Mouse (Mus musculus) myocyte (in vitro differentiated cells): Measurements from ENCODE around the gene Pbx3. TPM values are rescaled to one million over a fixed set of nuclear protein-coding genes. Genes with fewer than 3 reads are reported as not detected.

ENCODE experiments used
- H3K27me3 ChIP-seq: one replicate; pipeline ENCODE4 v1.6.1; 2011; ENCODE audit not compliant: control insufficient read depth, insufficient read depth, insufficient read length
- H3K36me3 ChIP-seq: one replicate; pipeline ENCODE4 v1.6.1; 2011; ENCODE audit not compliant: control insufficient read depth, insufficient read depth
- H3K4me2 ChIP-seq: one replicate; pipeline ENCODE4 v1.6.1; 2011; ENCODE audit warnings: low read depth, control low read depth
- H3K4me3 ChIP-seq: one replicate; pipeline ENCODE4 v1.5.1; 2011; ENCODE audit warnings: mild to moderate bottlenecking, control low read depth, moderate library complexity
- H3K79me2 ChIP-seq: one replicate; pipeline ENCODE4 v1.6.1; 2011; ENCODE audit not compliant: control insufficient read depth, insufficient read depth
- H3ac ChIP-seq: one replicate; pipeline ENCODE4 v1.6.1; 2011; ENCODE audit not compliant: control insufficient read depth, insufficient read length
- CEBPB ChIP-seq: IDR thresholded peaks from 2 replicates; pipeline ENCODE4 v1.6.1; 2011; ENCODE audit warnings: mild to moderate bottlenecking, moderate library complexity; ENCODE audit not compliant: poor library complexity, insufficient read depth, severe bottlenecking
- E2F4 ChIP-seq: IDR thresholded peaks from one replicate; pipeline ENCODE4 v1.6.1; 2011; ENCODE audit warnings: mild to moderate bottlenecking, control low read depth, moderate library complexity; ENCODE audit not compliant: insufficient read depth
- MAX ChIP-seq: IDR thresholded peaks from one replicate; pipeline ENCODE4 v1.6.1; 2011; ENCODE audit warnings: low read depth, mild to moderate bottlenecking, control low read depth
- MYOD1 ChIP-seq, 3 experiments: IDR thresholded peaks; one replicate each; pipeline ENCODE4 v1.6.1; 2011; ENCODE audit warnings: control low read depth in 2 of 3, low read depth in 2 of 3, mild to moderate bottlenecking in 2 of 3, moderate library complexity in 1 of 3; ENCODE audit not compliant: insufficient read length in 2 of 3, control insufficient read depth in 1 of 3
- MYOG ChIP-seq, 3 experiments: IDR thresholded peaks; one replicate each; pipeline ENCODE4 v1.6.1; 2011; ENCODE audit warnings: control low read depth in 2 of 3, low read depth in 2 of 3, mild to moderate bottlenecking in 2 of 3; ENCODE audit not compliant: insufficient read length in 2 of 3, control insufficient read depth in 1 of 3, insufficient read depth in 1 of 3
- POLR2A ChIP-seq: IDR thresholded peaks from one replicate; pipeline ENCODE4 v1.6.1; 2011; ENCODE audit warnings: low read depth, mild to moderate bottlenecking, control low read depth, moderate library complexity; ENCODE audit not compliant: insufficient read length
- POLR2AphosphoS2 ChIP-seq: IDR thresholded peaks from one replicate; pipeline ENCODE4 v1.6.1; 2011; ENCODE audit warnings: low read depth, control low read depth; ENCODE audit not compliant: insufficient read length
- REST ChIP-seq: IDR thresholded peaks from one replicate; pipeline ENCODE4 v1.6.1; 2011; ENCODE audit warnings: mild to moderate bottlenecking, control low read depth, moderate library complexity; ENCODE audit not compliant: insufficient read depth, insufficient read length
- SRF ChIP-seq: IDR thresholded peaks from one replicate; pipeline ENCODE4 v1.6.1; 2011; ENCODE audit warnings: low read depth; ENCODE audit not compliant: control insufficient read depth, insufficient read length
- TCF12 ChIP-seq: IDR thresholded peaks from one replicate; pipeline ENCODE4 v1.6.1; 2011; ENCODE audit warnings: mild to moderate bottlenecking, control low read depth; ENCODE audit not compliant: poor library complexity, insufficient read depth, severe bottlenecking
- TCF3 ChIP-seq: IDR thresholded peaks from one replicate; pipeline ENCODE4 v1.6.1; 2011; ENCODE audit warnings: low read depth, control low read depth; ENCODE audit not compliant: insufficient read length
- USF1 ChIP-seq: IDR thresholded peaks from one replicate; pipeline ENCODE4 v1.6.1; 2011; ENCODE audit warnings: low read depth, mild to moderate bottlenecking, control low read depth, moderate library complexity
- polyA plus RNA-seq: library from polyadenylated mRNA; unstranded; fragments of >200 nt; fragmentation: generic; extraction: Trizol; gene quantifications from one replicate; pipeline ENCODE4 v1.2.1, GENCODE M21; 2012; ENCODE audit warnings: missing spikeins

Gene Pbx3
- polyA plus RNA-seq, 1 experiment = 6.1 TPM

DNA sequence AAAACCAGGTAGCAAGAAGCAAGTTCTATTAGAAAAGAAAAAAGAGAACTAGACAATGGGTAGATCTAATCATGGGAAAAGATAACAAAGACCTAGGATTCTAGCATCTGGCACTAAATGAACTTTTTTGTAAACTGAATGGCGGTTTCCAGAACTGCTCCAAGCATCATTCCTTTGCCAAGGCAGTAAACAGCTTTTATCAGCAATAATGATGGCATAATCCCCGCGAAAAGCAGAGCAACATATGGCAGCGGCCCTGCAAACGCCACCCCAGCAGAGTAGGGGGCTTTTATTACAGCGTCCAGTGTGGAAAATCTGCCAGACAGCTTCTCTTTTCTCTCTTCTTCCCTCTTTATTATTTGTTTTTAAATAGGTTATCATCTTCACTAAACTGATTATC lies 93.2 kb downstream of the Pbx3 start:
- H3ac ChIP-seq = no peak overlapping the region
- H3K27me3 ChIP-seq = no peaks in the 10 kb centered on the region
- H3K4me3 ChIP-seq = no peak overlapping the region
- no peaks in the 10 kb centered on the region for H3K36me3 ChIP-seq
- H3K4me2 ChIP-seq = no peak overlapping the region
- TF ChIP-seq MYOD1 (IDR thresholded peaks at IDR 0.05; ENCODE audit: control insufficient read depth in 1 of 3, insufficient read length in 2 of 3, low read depth in 2 of 3) (no peak), MAX (no peak), POLR2AphosphoS2 (no peak), E2F4 (no peak), TCF3 (no peak), CEBPB (no peak), USF1 (no peak), REST (no peak), MYOG (IDR thresholded peaks at IDR 0.05; ENCODE audit: control insufficient read depth in 1 of 3, insufficient read depth in 1 of 3, insufficient read length in 2 of 3, low read depth in 2 of 3) (no peak), SRF (no peak), POLR2A (no peak), TCF12 (no peak)
- no peaks in the 10 kb centered on the region for H3K79me2 ChIP-seq

DNA sequence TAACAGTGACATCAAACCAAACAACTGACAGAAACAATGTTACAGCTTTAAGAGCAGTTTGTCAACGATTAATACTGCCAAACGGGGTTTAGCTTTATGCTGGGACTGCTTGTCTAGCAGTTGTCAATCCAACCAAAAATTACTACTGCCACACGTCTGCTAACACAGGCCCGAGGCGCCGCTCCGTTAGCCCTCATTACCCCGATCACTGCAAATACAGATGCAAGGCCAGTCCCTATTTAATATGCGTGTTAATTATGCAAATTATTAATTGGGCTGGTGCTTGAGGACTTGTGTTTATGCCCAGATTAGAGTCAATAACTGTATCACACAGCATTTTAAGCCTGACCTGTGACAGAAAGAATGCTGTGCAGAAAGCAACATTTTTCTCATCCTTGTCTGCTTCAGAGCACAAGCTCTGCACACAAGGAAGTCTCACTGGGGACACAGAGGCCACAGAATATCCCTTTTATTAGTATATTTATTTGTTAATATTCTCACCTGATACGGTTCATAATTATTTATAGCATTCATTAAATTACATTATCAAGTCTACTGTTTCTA lies 97.2 kb downstream of the Pbx3 start:
- no peak overlapping the region for H3K4me2 ChIP-seq
- no peaks in the 10 kb centered on the region for H3K27me3 ChIP-seq
- H3ac ChIP-seq = no peak overlapping the region
- H3K4me3 ChIP-seq = no peak overlapping the region
- no peaks in the 10 kb centered on the region for H3K36me3 ChIP-seq
- TF ChIP-seq POLR2AphosphoS2 (no peak), MYOD1 (IDR thresholded peaks at IDR 0.05; ENCODE audit: control insufficient read depth in 1 of 3, insufficient read length in 2 of 3, low read depth in 2 of 3) (no peak)
- no peaks in the 10 kb centered on the region for H3K79me2 ChIP-seq

DNA sequence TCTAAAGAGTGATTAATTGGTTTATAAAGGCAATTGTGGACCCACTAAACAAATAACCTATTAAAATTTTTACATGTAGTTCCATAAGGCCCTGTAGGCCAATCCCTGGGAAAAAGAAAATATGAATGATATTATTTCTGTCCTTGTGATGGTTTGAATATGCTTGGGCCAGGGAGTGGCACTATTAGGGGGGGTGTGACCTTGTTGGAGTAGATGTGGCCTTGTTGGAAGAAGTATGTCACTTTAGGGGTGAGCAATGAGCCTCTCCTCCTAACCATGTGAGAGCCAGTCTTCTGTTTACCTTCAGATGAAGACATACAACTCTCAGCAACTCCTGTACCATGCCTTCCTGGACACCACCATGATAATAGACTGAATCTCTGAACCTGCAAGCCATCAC lies 110.9 kb downstream of the Pbx3 start:
- no peaks in the 10 kb centered on the region for H3K36me3 ChIP-seq
- H3K4me2 ChIP-seq = no peak overlapping the region
- no peaks in the 10 kb centered on the region for H3K79me2 ChIP-seq
- no peaks in the 10 kb centered on the region for H3K27me3 ChIP-seq
- TF ChIP-seq MAX = no peak
- no peak for TF ChIP-seq POLR2AphosphoS2
- no peak overlapping the region for H3K4me3 ChIP-seq
- no peak overlapping the region for H3ac ChIP-seq

DNA sequence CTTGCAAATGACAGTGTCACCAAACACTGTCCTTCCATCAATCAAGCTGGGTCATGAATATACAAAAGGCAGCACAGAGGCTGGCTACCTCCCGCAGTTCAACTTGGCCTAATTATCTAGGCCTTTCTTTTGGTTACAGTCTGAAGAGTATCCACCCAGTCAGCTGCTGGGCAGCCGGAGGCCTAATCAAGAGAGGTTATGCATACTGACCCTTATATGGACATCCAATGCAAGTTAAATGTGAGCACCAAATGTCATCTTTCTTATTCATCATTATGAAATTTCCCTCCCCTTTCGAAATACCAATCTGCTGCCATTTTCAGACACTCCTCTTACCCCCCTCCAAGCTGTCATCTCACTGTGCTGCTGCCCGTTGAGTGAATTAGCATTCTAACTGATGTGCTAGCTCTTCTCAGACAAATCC lies 112.3 kb downstream of the Pbx3 start:
- Histone ChIP-seq H3K79me2 (no peaks in the 10 kb centered on the region), H3ac (no peak overlapping the region), H3K4me2 (no peak overlapping the region), H3K4me3 (no peak overlapping the region), H3K27me3 (no peaks in the 10 kb centered on the region), H3K36me3 (no peaks in the 10 kb centered on the region)
- no peak for TF ChIP-seq CEBPB
- TF ChIP-seq POLR2A = no peak
- TF ChIP-seq POLR2AphosphoS2 = no peak
- no peak for TF ChIP-seq TCF12
- TF ChIP-seq MYOD1 (IDR thresholded peaks at IDR 0.05; ENCODE audit: control insufficient read depth in 1 of 3, insufficient read length in 2 of 3, low read depth in 2 of 3) = no peak
- TF ChIP-seq MAX = no peak
- no peak for TF ChIP-seq TCF3

DNA sequence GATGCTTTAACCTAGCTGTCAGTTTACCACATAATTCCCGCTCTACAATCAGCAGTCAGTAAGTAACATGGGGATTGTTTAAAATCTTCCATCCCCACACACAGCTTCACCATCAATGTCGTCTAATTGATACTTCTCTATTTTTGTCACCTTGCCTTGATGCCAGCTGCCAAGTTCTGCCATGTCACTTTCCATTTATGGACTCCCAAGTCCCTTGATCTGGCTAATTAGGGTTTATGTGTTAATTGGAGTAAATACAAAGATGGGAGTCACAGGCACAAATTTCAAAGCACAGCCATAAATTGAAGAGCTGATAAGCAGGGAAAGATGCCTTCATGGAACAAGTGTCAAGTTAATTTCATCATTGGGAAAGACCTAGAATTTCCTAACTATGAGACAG lies 114.7 kb downstream of the Pbx3 start:
- TF ChIP-seq REST (no peak), USF1 (no peak), TCF3 (no peak), POLR2AphosphoS2 (no peak), TCF12 (no peak), SRF (no peak), POLR2A (no peak), CEBPB (no peak), MYOD1 (IDR thresholded peaks at IDR 0.05; ENCODE audit: control insufficient read depth in 1 of 3, insufficient read length in 2 of 3, low read depth in 2 of 3) (no peak), E2F4 (no peak), MYOG (IDR thresholded peaks at IDR 0.05; ENCODE audit: control insufficient read depth in 1 of 3, insufficient read depth in 1 of 3, insufficient read length in 2 of 3, low read depth in 2 of 3) (no peak), MAX (no peak)
- H3ac ChIP-seq = no peak overlapping the region
- no peaks in the 10 kb centered on the region for H3K36me3 ChIP-seq
- H3K4me3 ChIP-seq = no peak overlapping the region
- H3K27me3 ChIP-seq = no peaks in the 10 kb centered on the region
- no peak overlapping the region for H3K4me2 ChIP-seq
- no peaks in the 10 kb centered on the region for H3K79me2 ChIP-seq
